Mouse (Mus musculus): ENCODE data around the gene Prickle1.

Prickle1 gene

DNA sequence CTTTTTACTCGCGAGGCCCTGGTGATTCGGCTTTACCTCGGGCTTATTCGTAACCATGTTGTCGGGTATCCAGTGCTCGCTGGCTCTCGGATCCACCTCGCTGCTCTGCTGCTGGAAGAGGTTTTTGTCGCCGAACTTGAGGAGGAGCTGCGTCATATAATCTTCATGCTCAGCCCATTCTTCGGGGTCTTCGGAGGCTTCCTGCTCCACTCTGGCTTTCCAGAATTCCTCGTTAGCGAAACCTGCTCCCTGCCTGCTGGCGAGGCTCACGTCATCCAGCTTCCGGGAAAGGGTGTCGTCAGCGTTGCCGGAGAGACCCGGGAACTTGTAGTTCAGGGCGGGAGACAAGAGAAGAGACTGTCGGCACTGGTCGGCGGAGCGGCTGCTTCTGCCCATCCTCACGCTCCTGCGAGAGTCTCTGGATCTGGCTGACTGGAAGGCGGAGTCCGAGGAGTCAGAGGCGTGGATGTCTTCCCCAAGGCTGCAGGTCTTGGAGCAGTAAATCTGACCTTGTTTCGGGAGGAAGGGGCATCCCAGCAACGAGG lies 92.4 kb downstream of the Prickle1 start:
- CTCF ChIA-PET = no interaction called here

- CTCF ChIA-PET = no interaction called here
These were observed 93.0 kb downstream of the Prickle1 start for GRCm38 (mm10) chr15:93502703-93503102.

- CTCF ChIA-PET = no interaction called here
These were observed 95.8 kb downstream of the Prickle1 start for GRCm38 (mm10) chr15:93499866-93500265.

DNA sequence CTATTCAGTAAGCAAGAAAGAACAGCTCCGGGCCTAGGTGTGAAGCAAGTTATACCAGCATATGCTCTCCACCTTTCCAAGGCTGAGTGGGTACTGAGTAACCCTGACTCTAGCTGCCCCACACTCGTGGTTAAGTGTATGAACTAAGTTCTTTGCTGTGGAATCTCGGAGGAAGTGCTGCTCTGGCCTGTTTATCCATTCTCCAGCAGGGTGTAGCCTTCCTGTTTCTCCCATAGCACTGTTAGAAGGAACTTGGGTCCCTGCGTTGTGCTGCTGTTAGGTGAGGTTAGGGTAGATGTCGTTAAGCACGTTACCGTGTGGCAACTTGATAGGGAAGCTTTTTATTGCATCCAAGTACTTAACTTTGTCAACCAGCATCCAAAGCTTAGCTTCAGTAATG lies 101.0 kb downstream of the Prickle1 start:
- CTCF ChIA-PET = interaction anchor here (0.7 kb wide), 1 partner anchor 840 kb away, joined by 3 read pairs; no protein-coding TSS in a partner anchor

DNA sequence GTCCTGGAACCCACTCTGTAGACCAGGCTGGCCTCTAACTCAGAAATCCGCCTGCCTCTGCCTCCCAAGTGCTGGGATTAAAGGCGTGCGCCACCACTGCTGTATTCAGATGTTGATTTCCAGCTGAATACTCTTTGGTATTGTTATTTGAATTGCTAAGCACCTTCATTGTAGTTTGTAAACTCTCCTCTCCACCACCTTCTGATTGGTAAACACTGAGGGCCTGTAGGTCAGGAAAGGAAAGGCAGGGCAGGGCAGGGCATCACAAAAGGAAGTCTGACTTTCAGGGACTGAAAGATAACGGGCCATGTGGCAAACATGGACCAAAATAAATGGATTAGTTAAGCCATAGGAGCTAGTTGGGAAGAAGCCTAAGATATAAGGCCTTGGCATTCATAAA lies 106.1 kb downstream of the Prickle1 start:
- CTCF ChIA-PET = no interaction called here

GRCm38 (mm10) chr15:93486066-93486465 lies 109.6 kb downstream of the Prickle1 start:
- CTCF ChIA-PET = no interaction called here

GRCm38 (mm10) chr15:93485252-93485651 lies 110.4 kb downstream of the Prickle1 start:
- CTCF ChIA-PET = no interaction called here

- CTCF ChIA-PET = no interaction called here
These were observed 111.4 kb downstream of the Prickle1 start for GRCm38 (mm10) chr15:93484261-93484710.

DNA sequence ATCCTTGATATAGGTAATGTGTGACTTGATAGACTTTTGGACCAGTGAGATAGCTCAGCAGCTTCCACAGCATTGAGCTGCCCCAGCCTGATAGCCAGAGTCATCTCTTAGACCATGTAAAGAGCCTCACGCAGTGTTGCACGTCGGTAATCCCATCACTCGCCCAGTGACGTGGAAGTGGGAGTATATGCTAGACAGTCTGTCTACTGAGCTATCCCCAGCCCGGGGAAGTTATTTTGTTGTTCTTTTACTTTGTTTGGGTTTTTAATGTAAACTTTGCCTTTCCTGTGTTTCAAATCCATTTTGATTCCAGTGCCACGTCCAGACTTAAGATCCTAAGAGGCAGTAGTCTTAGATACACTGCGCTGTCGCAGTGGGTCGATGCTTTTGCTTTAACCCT lies 114.6 kb downstream of the Prickle1 start:
- CTCF ChIA-PET = no interaction called here

DNA sequence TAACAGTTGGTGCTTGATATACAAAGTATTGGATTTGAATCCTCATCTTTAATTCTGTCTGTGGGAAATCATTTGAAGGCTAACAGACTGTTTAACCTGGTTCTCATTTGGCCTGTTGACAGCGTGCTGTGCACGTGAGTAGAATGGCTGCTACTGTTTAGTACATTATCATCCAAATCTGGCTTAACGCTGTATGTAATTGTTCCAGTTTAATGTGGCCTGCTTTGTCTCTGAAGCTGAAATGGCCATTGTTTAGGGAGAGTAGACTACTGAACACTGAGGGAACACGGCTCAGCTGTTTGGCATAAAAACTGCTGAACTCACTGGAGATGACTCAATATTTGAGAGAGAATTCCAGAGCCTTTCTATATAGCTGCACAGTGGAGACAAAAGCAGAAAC lies 116.2 kb downstream of the Prickle1 start:
- CTCF ChIA-PET = no interaction called here

- CTCF ChIA-PET = no interaction called here
These were observed 117.0 kb downstream of the Prickle1 start for GRCm38 (mm10) chr15:93478676-93479075.

DNA sequence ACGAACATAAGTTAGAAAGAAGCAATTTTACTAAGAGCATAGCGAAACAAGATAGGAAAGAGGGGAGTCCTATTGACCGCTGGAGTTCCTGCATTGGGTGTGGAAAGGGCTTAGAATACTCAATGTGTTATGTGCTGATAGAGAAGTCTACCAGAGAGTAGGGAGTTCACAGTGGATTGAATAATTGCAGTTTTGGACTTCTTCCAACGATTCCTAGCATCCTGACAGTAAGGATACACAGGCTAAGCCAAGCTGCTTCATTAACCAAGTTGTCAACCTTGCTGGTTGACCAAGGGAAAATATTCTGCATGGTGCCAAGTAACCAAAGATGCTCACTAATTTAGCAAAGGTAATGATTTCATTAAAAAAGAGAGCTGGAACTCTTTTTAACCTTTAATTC lies 118.0 kb downstream of the Prickle1 start:
- CTCF ChIA-PET = no interaction called here

DNA sequence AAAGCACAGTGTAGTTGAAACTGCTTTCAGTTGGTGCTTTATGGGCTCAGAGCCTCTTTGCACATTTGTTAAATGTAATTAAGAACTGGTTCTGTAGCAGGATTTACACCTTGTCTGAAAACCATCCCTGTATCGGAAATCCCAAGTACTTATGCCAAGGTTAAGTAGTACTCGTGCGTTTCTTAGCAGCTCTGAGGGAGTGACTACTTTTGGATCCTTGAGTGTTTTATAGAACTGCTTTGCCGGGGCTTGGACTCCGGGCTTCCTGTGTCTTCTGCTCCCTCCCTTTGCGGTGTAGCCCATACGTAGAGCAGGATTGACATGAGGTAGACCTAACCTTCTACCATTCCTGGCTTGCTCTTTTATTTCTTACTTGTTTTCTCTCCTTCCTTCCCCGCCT lies 120.0 kb downstream of the Prickle1 start:
- CTCF ChIA-PET = no interaction called here

DNA sequence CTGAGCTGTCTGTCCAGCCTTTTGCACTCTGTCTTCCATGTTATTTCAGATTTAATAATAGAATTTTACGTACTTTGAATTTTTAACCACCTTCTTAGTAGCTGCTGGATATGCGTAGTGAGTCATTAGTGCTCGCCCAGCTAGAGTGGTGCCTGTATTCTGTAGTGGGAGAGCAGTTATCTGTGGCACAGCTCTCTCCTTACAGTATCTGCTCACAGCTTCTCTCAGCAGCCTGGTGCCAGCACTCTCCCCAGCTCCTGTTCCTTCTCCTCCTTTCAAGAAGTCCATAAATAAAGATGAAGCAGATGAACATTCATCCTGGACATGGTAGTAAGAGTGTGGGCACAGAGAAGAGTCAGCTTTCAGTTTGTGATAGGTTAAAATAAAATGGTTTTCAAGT lies 121.4 kb downstream of the Prickle1 start:
- CTCF ChIA-PET = no interaction called here

DNA sequence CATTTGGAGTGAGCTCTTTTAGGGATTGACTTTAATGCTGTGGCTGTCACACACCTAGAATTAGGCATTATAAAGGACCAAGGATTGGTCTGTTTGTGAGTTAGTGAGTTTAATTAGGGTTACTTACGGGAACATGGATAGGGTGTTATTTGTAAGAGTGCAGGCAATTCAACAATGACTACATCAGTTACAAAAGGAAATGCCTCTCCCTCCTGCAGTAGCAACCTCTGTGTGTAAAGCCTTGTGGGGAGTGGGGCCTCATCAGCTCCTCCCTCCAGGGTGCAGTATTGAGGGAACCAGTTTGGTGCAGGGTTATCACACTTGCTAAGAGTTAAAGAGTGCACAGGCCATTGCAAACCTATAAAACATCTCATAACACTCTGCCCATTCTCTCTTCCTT lies 123.6 kb downstream of the Prickle1 start:
- CTCF ChIA-PET = interaction anchor here (0.6 to 0.7 kb wide), 2 partner anchors 48 to 1134 kb away, joined by 3 to 9 read pairs; no protein-coding TSS in a partner anchor

- CTCF ChIA-PET = no interaction called here
These were observed 124.0 kb downstream of the Prickle1 start for GRCm38 (mm10) chr15:93471651-93472050.

- CTCF ChIA-PET = no interaction called here
These were observed 134.6 kb downstream of the Prickle1 start for GRCm38 (mm10) chr15:93461066-93461465.

GRCm38 (mm10) chr15:93459422-93459821 lies 136.3 kb downstream of the Prickle1 start:
- CTCF ChIA-PET = no interaction called here

GRCm38 (mm10) chr15:93456005-93456404 lies 139.7 kb downstream of the Prickle1 start:
- CTCF ChIA-PET = no interaction called here

DNA sequence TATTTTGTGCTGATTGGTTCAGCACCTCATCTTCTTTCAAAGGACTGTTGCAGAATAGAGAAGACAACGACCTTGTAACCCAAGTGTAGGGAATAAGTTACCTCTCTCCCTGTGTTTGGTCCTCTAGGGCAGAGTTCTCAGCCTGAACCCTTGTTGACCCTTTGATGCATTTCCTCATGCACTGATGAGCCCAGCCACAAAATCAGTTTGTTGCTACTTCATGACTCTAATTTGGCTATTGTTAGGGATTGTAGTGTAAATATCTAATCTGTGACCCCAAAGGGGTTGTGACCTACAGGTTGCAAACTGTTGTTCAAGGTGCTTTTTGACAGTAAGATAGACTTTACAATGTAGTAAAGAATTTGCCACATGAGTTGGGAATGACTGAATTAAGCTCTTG lies 142.4 kb downstream of the Prickle1 start:
- CTCF ChIA-PET = no interaction called here
